Mouse (Mus musculus) hindbrain, embryonic 13.5 days (tissue): ENCODE measurements at regions not wholly inside any gene's neighbourhood (a gene's known extent, or its start where the extent isn't known, plus 50 kb on each side); places are given as distances from the start of the nearest gene placed in this dataset.

Experiments used
- ATAC-seq: fragments of 200-750 bp; cut with Nextera tagmentation; 2 replicates; pipeline ENCODE4 v1.8.0; 2017; ENCODE audit warnings: moderate TSS enrichment; ENCODE audit not compliant: low FRiP score
- H3K27ac ChIP-seq: fragments of 300-500 bp; sonication (generic); 2 replicates; pipeline ENCODE4 v1.5.1; 2015; ENCODE audit warnings: inconsistent platforms, mild to moderate bottlenecking, moderate library complexity
- H3K27me3 ChIP-seq: fragments of 300-500 bp; sonication (generic); 2 replicates; pipeline ENCODE4 v1.6.1; 2015; ENCODE audit warnings: mild to moderate bottlenecking, inconsistent platforms
- H3K36me3 ChIP-seq: fragments of 300-500 bp; sonication (generic); 2 replicates; pipeline ENCODE4 v1.6.1; 2015; ENCODE audit warnings: mild to moderate bottlenecking, inconsistent platforms
- H3K4me1 ChIP-seq: fragments of 300-500 bp; sonication (generic); replicated peaks from 2 replicates; pipeline ENCODE4 v1.6.1; 2015; ENCODE audit warnings: inconsistent platforms
- H3K4me2 ChIP-seq: fragments of 300-500 bp; sonication (generic); 2 replicates; pipeline ENCODE4 v1.6.1; 2015; ENCODE audit warnings: inconsistent platforms, mild to moderate bottlenecking, moderate library complexity
- H3K4me3 ChIP-seq: fragments of 300-500 bp; sonication (generic); 2 replicates; pipeline ENCODE4 v1.5.1; 2015; ENCODE audit warnings: mild to moderate bottlenecking, inconsistent platforms
- H3K9ac ChIP-seq: fragments of 300-500 bp; sonication (generic); 2 replicates; pipeline ENCODE4 v1.6.1; 2015; ENCODE audit warnings: mild to moderate bottlenecking, inconsistent platforms
- H3K9me3 ChIP-seq: fragments of 300-500 bp; sonication (generic); 2 replicates; pipeline ENCODE4 v1.6.1; 2016; ENCODE audit warnings: inconsistent platforms
- WGBS: fragments of 180-500 bp; shearing (Covaris S2); methylation state at CpG from one replicate; pipeline ENCODE4 v1.1.7; 2015; 5-methylcytosine and 5-hydroxymethylcytosine counted together

- no peak overlapping the region for H3K4me3 ChIP-seq
- no peak overlapping the region for H3K9ac ChIP-seq
- WGBS, result 82% methylated on average over 3 of the region's 3 CpGs
- no peaks in the 10 kb centered on the region for H3K4me1 ChIP-seq
- no peaks in the 10 kb centered on the region for H3K9me3 ChIP-seq
- no peak overlapping the region for H3K27ac ChIP-seq
- H3K4me2 ChIP-seq, result no peak overlapping the region
- no peaks in the 10 kb centered on the region for H3K36me3 ChIP-seq
- no peaks in the 10 kb centered on the region for H3K27me3 ChIP-seq
- ATAC-seq, result no peak
Observed at GRCm38 (mm10) chr1:186855474-186856036, 106.4 kb upstream of the Rrp15 start.

- no peak overlapping the region for H3K27ac ChIP-seq
- H3K4me3 ChIP-seq, result no peak overlapping the region
- H3K36me3 ChIP-seq, result no peaks in the 10 kb centered on the region
- H3K9me3 ChIP-seq, result no peaks in the 10 kb centered on the region
- H3K27me3 ChIP-seq, result peaks cover 6% of the 10 kb centered on the region; the same call in 1 of the 2 replicates
- no peak for ATAC-seq
- H3K4me1 ChIP-seq, result peaks cover 5% of the 10 kb centered on the region
- WGBS, result 81% methylated on average over 7 of the region's 7 CpGs
- no peak overlapping the region for H3K4me2 ChIP-seq
- no peak overlapping the region for H3K9ac ChIP-seq
Observed at GRCm38 (mm10) chr1:186845256-186845655, 96.1 kb upstream of the Rrp15 start.

- H3K9me3 ChIP-seq, result no peaks in the 10 kb centered on the region
- H3K4me2 ChIP-seq, result peak overlapping the region; percentile 85
- H3K36me3 ChIP-seq, result no peaks in the 10 kb centered on the region
- H3K9ac ChIP-seq, result peak overlapping the region; percentile 65
- WGBS, result 1% methylated on average over 43 of the region's 43 CpGs
- peaks cover 22% of the 10 kb centered on the region for H3K4me1 ChIP-seq
- H3K4me3 ChIP-seq, result peak overlapping the region; percentile 40
- H3K27ac ChIP-seq, result peak overlapping the region; percentile 45
- peaks cover 16% of the 10 kb centered on the region for H3K27me3 ChIP-seq
- peak; percentile 72 for ATAC-seq
Observed at GRCm38 (mm10) chr1:186833896-186834800, 85.0 kb upstream of the Rrp15 start.

- peaks cover 22% of the 10 kb centered on the region for H3K4me1 ChIP-seq
- under 1% methylated on average over 17 of the region's 17 CpGs for WGBS
- no peaks in the 10 kb centered on the region for H3K36me3 ChIP-seq
- peak overlapping the region; percentile 85 for H3K4me2 ChIP-seq
- no peaks in the 10 kb centered on the region for H3K9me3 ChIP-seq
- peak overlapping the region; percentile 45 for H3K27ac ChIP-seq
- peak overlapping the region; percentile 65 for H3K9ac ChIP-seq
- peak; percentile 57 for ATAC-seq
- H3K4me3 ChIP-seq, result peak overlapping the region; percentile 40
- H3K27me3 ChIP-seq, result peaks cover 13% of the 10 kb centered on the region
Observed at GRCm38 (mm10) chr1:186833441-186833895, 84.3 kb upstream of the Rrp15 start.

- no peak for ATAC-seq
- no peak overlapping the region for H3K4me3 ChIP-seq
Observed at GRCm38 (mm10) chr1:186827773-186828172, 78.6 kb upstream of the Rrp15 start.

GRCm38 (mm10) chr1:186808192-186808960, 59.2 kb upstream of the Rrp15 start:
- 49% methylated on average over 19 of the region's 19 CpGs for WGBS
- ATAC-seq, result peak; percentile 59; the same call in 1 of the 2 replicates
- H3K9me3 ChIP-seq, result no peaks in the 10 kb centered on the region
- H3K27ac ChIP-seq, result peak overlapping the region; percentile 80
- H3K27me3 ChIP-seq, result no peaks in the 10 kb centered on the region
- H3K9ac ChIP-seq, result no peak overlapping the region; the same call in 1 of the 2 replicates
- H3K4me3 ChIP-seq, result no peak overlapping the region
- H3K4me1 ChIP-seq, result peaks cover 19% of the 10 kb centered on the region
- H3K36me3 ChIP-seq, result no peaks in the 10 kb centered on the region
- peak overlapping the region; percentile 31 for H3K4me2 ChIP-seq

More at GRCm38 (mm10) chr1:186827773-186828172, 78.6 kb upstream of the Rrp15 start:
- peaks cover 13% of the 10 kb centered on the region for H3K27me3 ChIP-seq
- H3K9me3 ChIP-seq, result no peaks in the 10 kb centered on the region
- peaks cover 6% of the 10 kb centered on the region; the same call in 1 of the 2 replicates for H3K4me1 ChIP-seq
- WGBS, result 31% methylated on average over 3 of the region's 3 CpGs
- no peak overlapping the region for H3K27ac ChIP-seq
- no peak overlapping the region for H3K4me2 ChIP-seq
- no peak overlapping the region for H3K9ac ChIP-seq
- H3K36me3 ChIP-seq, result no peaks in the 10 kb centered on the region

- H3K27me3 ChIP-seq, result no peaks in the 10 kb centered on the region
- H3K4me2 ChIP-seq, result no peak overlapping the region
- 88% methylated on average over 5 of the region's 5 CpGs for WGBS
- no peak overlapping the region for H3K9ac ChIP-seq
- no peak for ATAC-seq
- peaks cover 15% of the 10 kb centered on the region for H3K4me1 ChIP-seq
- no peaks in the 10 kb centered on the region for H3K36me3 ChIP-seq
- no peak overlapping the region for H3K4me3 ChIP-seq
- no peaks in the 10 kb centered on the region for H3K9me3 ChIP-seq
- H3K27ac ChIP-seq, result no peak overlapping the region
Observed at GRCm38 (mm10) chr1:186804451-186804850, 55.3 kb upstream of the Rrp15 start.
